Mouse (Mus musculus) liver, adult 2 months (tissue): ENCODE results near the gene 4930562C15Rik. TPM values are rescaled to one million over a fixed set of nuclear protein-coding genes. Genes with fewer than 3 reads are reported as not detected.

Experiments
- DNase-seq: peaks from one replicate; pipeline ENCODE4 v3.0.0-alpha.2; 2011; ENCODE audit warnings: low read depth, low spot score; ENCODE audit errors: extremely low read depth
- H3K27ac ChIP-seq: fragments of 200-500 bp; replicated peaks from 2 replicates; pipeline ENCODE4 v1.5.1; 2012; ENCODE audit warnings: low read depth, mild to moderate bottlenecking, control low read depth, inconsistent platforms, low read length; ENCODE audit not compliant: insufficient read depth
- H3K27me3 ChIP-seq: fragments of 200-500 bp; 2 replicates; pipeline ENCODE4 v1.6.1; 2012; ENCODE audit warnings: mild to moderate bottlenecking, moderate library complexity, low read length, inconsistent platforms; ENCODE audit not compliant: control insufficient read depth, insufficient read depth
- H3K36me3 ChIP-seq: fragments of 200-500 bp; 2 replicates; pipeline ENCODE4 v1.6.1; 2012; ENCODE audit warnings: low read length, inconsistent platforms; ENCODE audit not compliant: control insufficient read depth, insufficient read depth
- H3K4me1 ChIP-seq: fragments of 200-500 bp; 2 replicates; pipeline ENCODE4 v1.6.1; 2011; ENCODE audit warnings: low read length; ENCODE audit not compliant: control insufficient read depth, insufficient read depth
- H3K4me3 ChIP-seq: fragments of 200-500 bp; 2 replicates; pipeline ENCODE4 v1.5.1; 2011; ENCODE audit warnings: low read depth, mild to moderate bottlenecking, control low read depth, low read length, moderate library complexity; ENCODE audit not compliant: insufficient read depth
- H3K79me2 ChIP-seq: fragments of 200-500 bp; 2 replicates; pipeline ENCODE4 v1.6.1; 2012; ENCODE audit warnings: inconsistent platforms, mild to moderate bottlenecking, low read length, moderate library complexity; ENCODE audit not compliant: control insufficient read depth, insufficient read depth
- H3K9ac ChIP-seq: fragments of 200-500 bp; 2 replicates; pipeline ENCODE4 v1.6.1; 2012; ENCODE audit warnings: low read depth, mild to moderate bottlenecking, control low read depth, inconsistent platforms, low read length
- CTCF ChIP-seq: fragments of 200-500 bp; IDR thresholded peaks from 2 replicates; pipeline ENCODE4 v1.5.1; 2011; ENCODE audit warnings: low read depth, low read length, control low read depth
- POLR2A ChIP-seq: fragments of 200-500 bp; IDR thresholded peaks from 2 replicates; pipeline ENCODE4 v1.6.1; 2011; ENCODE audit warnings: low read length, control low read depth; ENCODE audit not compliant: insufficient read depth; ENCODE audit errors: extremely low read depth
- WGBS: fragments of 180-500 bp; shearing (Covaris S2); methylation state at CpG from one replicate; pipeline ENCODE4 v1.1.7; 2018; 5-methylcytosine and 5-hydroxymethylcytosine counted together
- polyA plus RNA-seq: library from polyadenylated mRNA; depleted of rRNA; stranded (reverse); fragments of >200 nt; gene quantifications from 2 replicates; pipeline ENCODE4 v1.2.3, GENCODE M21; 2012
- total RNA-seq: library from RNA; depleted of rRNA; stranded (reverse); fragments of >200 nt; gene quantifications from 2 replicates; pipeline ENCODE4 v1.2.3, GENCODE M21; 2014

The 4930562C15Rik gene
- total and polyA plus RNA-seq, 2 experiments, result not detected

DNA sequence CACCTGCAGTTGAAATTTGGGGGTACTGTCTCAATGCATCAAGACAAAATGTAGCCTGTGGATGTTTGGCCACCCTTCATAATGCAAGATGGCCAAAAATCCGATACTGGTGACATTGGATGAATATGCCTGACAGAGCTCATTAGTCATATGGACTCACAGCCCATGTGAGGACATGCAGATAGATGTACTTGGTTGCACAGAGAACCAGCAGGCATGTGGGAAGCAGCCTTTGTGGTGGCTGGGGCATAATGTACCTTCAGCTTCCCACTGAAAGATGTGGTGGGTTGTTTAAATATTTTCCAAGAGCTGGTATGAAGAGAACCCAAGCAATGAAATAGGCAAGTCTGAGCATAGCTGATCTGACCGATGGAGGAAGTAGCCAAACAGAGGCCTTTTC lies 1.4 kb upstream of the 4930562C15Rik start:
- no peak for DNase-seq
- no peak for TF ChIP-seq CTCF
- no peak for TF ChIP-seq POLR2A
- no peaks in the 10 kb centered on the region for H3K79me2 ChIP-seq
- H3K4me1 ChIP-seq, result peaks cover 7% of the 10 kb centered on the region
- H3K4me3 ChIP-seq, result no peak overlapping the region
- 83% methylated on average over 2 of the region's 2 CpGs for WGBS
- H3K9ac ChIP-seq, result no peak overlapping the region
- no peaks in the 10 kb centered on the region for H3K36me3 ChIP-seq
- no peak overlapping the region for H3K27ac ChIP-seq
- H3K27me3 ChIP-seq, result no peaks in the 10 kb centered on the region

GRCm38 (mm10) chr16:4837631-4838030 lies 2.4 kb downstream of the 4930562C15Rik start:
- Histone ChIP-seq H3K27ac (no peak overlapping the region), H3K4me3 (no peak overlapping the region), H3K4me1 (no peaks in the 10 kb centered on the region), H3K27me3 (no peaks in the 10 kb centered on the region), H3K79me2 (no peaks in the 10 kb centered on the region), H3K9ac (no peak overlapping the region), H3K36me3 (no peaks in the 10 kb centered on the region)
- no peak for DNase-seq
- TF ChIP-seq CTCF, result no peak
- TF ChIP-seq POLR2A, result no peak
- 85% methylated on average over 3 of the region's 3 CpGs for WGBS

DNA sequence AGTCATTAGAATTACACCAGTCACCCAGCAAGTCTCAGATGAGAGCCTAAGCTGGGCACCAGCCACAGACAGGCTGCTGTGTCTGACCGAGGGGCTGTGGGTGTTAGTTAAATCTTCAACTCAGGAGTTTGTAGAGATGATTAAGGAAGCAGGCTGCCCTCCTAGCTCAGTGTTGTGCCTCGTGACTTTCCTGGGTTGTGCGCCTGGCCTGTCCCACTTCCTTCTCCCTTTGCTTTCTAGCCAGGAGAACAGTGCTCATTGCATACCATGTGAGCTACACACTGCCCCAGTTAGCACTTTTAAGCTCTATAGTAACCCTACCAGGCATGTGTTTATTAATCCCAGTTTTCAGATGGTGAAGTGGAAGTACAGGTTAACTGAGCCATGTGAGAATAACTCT lies 4.3 kb downstream of the 4930562C15Rik start:
- TF ChIP-seq CTCF (no peak), POLR2A (no peak)
- no peak overlapping the region for H3K9ac ChIP-seq
- 89% methylated on average over 3 of the region's 3 CpGs for WGBS
- H3K27ac ChIP-seq, result no peak overlapping the region
- peak; percentile 39 for DNase-seq
- H3K4me1 ChIP-seq, result no peaks in the 10 kb centered on the region
- H3K36me3 ChIP-seq, result no peaks in the 10 kb centered on the region
- H3K4me3 ChIP-seq, result no peak overlapping the region
- H3K79me2 ChIP-seq, result no peaks in the 10 kb centered on the region
- no peaks in the 10 kb centered on the region for H3K27me3 ChIP-seq

GRCm38 (mm10) chr16:4840231-4840630 lies 5.0 kb downstream of the 4930562C15Rik start:
- H3K27ac ChIP-seq, result no peak overlapping the region
- no peak overlapping the region for H3K4me3 ChIP-seq
- H3K9ac ChIP-seq, result no peak overlapping the region
- H3K79me2 ChIP-seq, result no peaks in the 10 kb centered on the region
- H3K36me3 ChIP-seq, result no peaks in the 10 kb centered on the region
- H3K27me3 ChIP-seq, result no peaks in the 10 kb centered on the region
- TF ChIP-seq POLR2A (no peak), CTCF (no peak)
- no peaks in the 10 kb centered on the region for H3K4me1 ChIP-seq
- DNase-seq, result no peak
- 89% methylated on average over 8 of the region's 8 CpGs for WGBS

GRCm38 (mm10) chr16:4847041-4847440 lies 11.8 kb downstream of the 4930562C15Rik start:
- DNase-seq, result no peak
- H3K36me3 ChIP-seq, result no peaks in the 10 kb centered on the region
- TF ChIP-seq CTCF, result no peak
- no peak for TF ChIP-seq POLR2A
- H3K27ac ChIP-seq, result no peak overlapping the region
- H3K79me2 ChIP-seq, result no peaks in the 10 kb centered on the region
- H3K27me3 ChIP-seq, result no peaks in the 10 kb centered on the region
- H3K4me1 ChIP-seq, result no peaks in the 10 kb centered on the region
- H3K4me3 ChIP-seq, result no peak overlapping the region
- no peak overlapping the region for H3K9ac ChIP-seq
- 80% methylated on average over 3 of the region's 3 CpGs for WGBS

DNA sequence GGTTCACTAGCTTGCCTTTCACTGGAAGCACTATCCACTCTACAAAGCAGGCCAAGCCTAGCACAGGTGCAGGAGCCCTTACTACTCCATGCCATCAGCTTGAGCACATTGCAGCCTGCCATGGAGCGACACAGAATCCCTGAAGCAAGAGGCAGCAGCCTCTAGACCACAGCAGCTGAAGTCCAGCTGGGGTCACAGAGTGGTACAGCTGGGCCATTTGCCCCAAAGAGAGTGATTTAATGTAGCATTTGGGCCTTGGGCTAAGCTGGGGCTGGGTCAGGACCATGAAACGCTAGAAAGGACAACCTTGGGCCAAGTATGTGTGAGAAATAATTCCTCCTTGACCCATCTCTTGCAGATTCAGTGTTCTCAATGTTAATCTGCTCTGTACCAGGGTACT lies 12.9 kb downstream of the 4930562C15Rik start:
- H3K79me2 ChIP-seq, result no peaks in the 10 kb centered on the region
- H3K4me1 ChIP-seq, result no peaks in the 10 kb centered on the region
- no peak overlapping the region for H3K4me3 ChIP-seq
- TF ChIP-seq POLR2A (no peak), CTCF (no peak)
- 96% methylated on average over 2 of the region's 2 CpGs for WGBS
- no peak overlapping the region for H3K9ac ChIP-seq
- no peak overlapping the region for H3K27ac ChIP-seq
- no peak for DNase-seq
- no peaks in the 10 kb centered on the region for H3K36me3 ChIP-seq
- no peaks in the 10 kb centered on the region for H3K27me3 ChIP-seq
